Mouse (Mus musculus) intestine, embryonic 16.5 days (tissue): ENCODE measurements at regions not wholly inside any gene's neighbourhood (a gene's known extent, or its start where the extent isn't known, plus 50 kb on each side); places are given as distances from the start of the nearest gene placed in this dataset.

Experiments
- ATAC-seq: fragments of 200-750 bp; cut with Nextera tagmentation; 2 replicates; pipeline ENCODE4 v1.8.0; 2017; ENCODE audit warnings: moderate TSS enrichment, moderate library complexity
- H3K27ac ChIP-seq: fragments of 300-500 bp; sonication (generic); 2 replicates; pipeline ENCODE4 v1.5.1; 2014; ENCODE audit warnings: mild to moderate bottlenecking, low read length
- H3K27me3 ChIP-seq: fragments of 300-500 bp; sonication (generic); replicated peaks from 2 replicates; pipeline ENCODE4 v1.6.1; 2014; ENCODE audit warnings: low read length, control low read depth, mixed read lengths; ENCODE audit not compliant: control insufficient read depth, insufficient read depth
- H3K36me3 ChIP-seq: fragments of 300-500 bp; sonication (generic); 2 replicates; pipeline ENCODE4 v1.6.1; 2014; ENCODE audit warnings: low read length, control low read depth; ENCODE audit not compliant: control insufficient read depth, insufficient read depth
- H3K4me1 ChIP-seq: fragments of 300-500 bp; sonication (generic); 2 replicates; pipeline ENCODE4 v1.6.1; 2014; ENCODE audit warnings: low read length, control low read depth, mixed read lengths; ENCODE audit not compliant: control insufficient read depth, insufficient read depth
- H3K4me2 ChIP-seq: fragments of 300-500 bp; sonication (generic); 2 replicates; pipeline ENCODE4 v1.6.1; 2014; ENCODE audit warnings: low read depth, low read length, control low read depth
- H3K4me3 ChIP-seq: fragments of 300-500 bp; sonication (generic); 2 replicates; pipeline ENCODE4 v1.5.1; 2014; ENCODE audit warnings: mild to moderate bottlenecking, low read length
- H3K9ac ChIP-seq: fragments of 300-500 bp; sonication (generic); 2 replicates; pipeline ENCODE4 v1.6.1; 2014; ENCODE audit warnings: low read depth, low read length
- H3K9me3 ChIP-seq: fragments of 300-500 bp; sonication (generic); 2 replicates; pipeline ENCODE4 v1.6.1; 2016; ENCODE audit warnings: low read length, control low read depth; ENCODE audit not compliant: control insufficient read depth
- WGBS: fragments of 180-500 bp; shearing (Covaris S2); extraction: QIAGEN DNeasy Blood & Tissue Kit; methylation state at CpG from one replicate; pipeline ENCODE4 v1.1.7; 2014; 5-methylcytosine and 5-hydroxymethylcytosine counted together

GRCm38 (mm10) chr3:33388171-33388570 is 245.1 kb upstream of the Pex5l start:
- no peaks in the 10 kb centered on the region for H3K27me3 ChIP-seq
- no peak overlapping the region for H3K4me3 ChIP-seq
- ATAC-seq, result no peak
- H3K9ac ChIP-seq, result no peak overlapping the region
- H3K36me3 ChIP-seq, result no peaks in the 10 kb centered on the region
- 53% methylated on average over 1 of the region's 1 CpGs for WGBS
- no peak overlapping the region for H3K4me2 ChIP-seq
- H3K4me1 ChIP-seq, result no peaks in the 10 kb centered on the region
- H3K27ac ChIP-seq, result no peak overlapping the region
- no peaks in the 10 kb centered on the region for H3K9me3 ChIP-seq

GRCm38 (mm10) chr3:33383622-33384021 is 240.6 kb upstream of the Pex5l start:
- no peaks in the 10 kb centered on the region for H3K36me3 ChIP-seq
- no peak overlapping the region for H3K27ac ChIP-seq
- no peak for ATAC-seq
- H3K9ac ChIP-seq, result no peak overlapping the region
- H3K27me3 ChIP-seq, result no peaks in the 10 kb centered on the region
- H3K4me1 ChIP-seq, result no peaks in the 10 kb centered on the region
- 100% methylated on average over 1 of the region's 1 CpGs for WGBS
- no peak overlapping the region for H3K4me3 ChIP-seq
- H3K4me2 ChIP-seq, result no peak overlapping the region
- H3K9me3 ChIP-seq, result no peaks in the 10 kb centered on the region

- 62% methylated on average over 2 of the region's 2 CpGs for WGBS
Observed at GRCm38 (mm10) chr3:33379604-33380003, 236.6 kb upstream of the Pex5l start.

GRCm38 (mm10) chr3:33375161-33375560 is 232.1 kb upstream of the Pex5l start:
- H3K9me3 ChIP-seq, result no peaks in the 10 kb centered on the region
- H3K9ac ChIP-seq, result no peak overlapping the region
- no peak overlapping the region for H3K4me3 ChIP-seq
- ATAC-seq, result no peak
- H3K27ac ChIP-seq, result no peak overlapping the region
- H3K36me3 ChIP-seq, result no peaks in the 10 kb centered on the region
- no peak overlapping the region for H3K4me2 ChIP-seq
- 80% methylated on average over 3 of the region's 3 CpGs for WGBS
- no peaks in the 10 kb centered on the region for H3K4me1 ChIP-seq
- no peaks in the 10 kb centered on the region for H3K27me3 ChIP-seq

More at GRCm38 (mm10) chr3:33379604-33380003, 236.6 kb upstream of the Pex5l start:
- Histone ChIP-seq H3K27me3 (no peaks in the 10 kb centered on the region), H3K4me3 (no peak overlapping the region), H3K36me3 (no peaks in the 10 kb centered on the region), H3K4me2 (no peak overlapping the region), H3K4me1 (no peaks in the 10 kb centered on the region), H3K9ac (no peak overlapping the region), H3K27ac (no peak overlapping the region), H3K9me3 (no peaks in the 10 kb centered on the region)
- no peak for ATAC-seq

- no peaks in the 10 kb centered on the region for H3K9me3 ChIP-seq
- H3K36me3 ChIP-seq, result no peaks in the 10 kb centered on the region
- H3K27ac ChIP-seq, result no peak overlapping the region
- no peak overlapping the region for H3K9ac ChIP-seq
- H3K4me2 ChIP-seq, result no peak overlapping the region
- no peak for ATAC-seq
- no peak overlapping the region for H3K4me3 ChIP-seq
- 80% methylated on average over 1 of the region's 1 CpGs for WGBS
- H3K4me1 ChIP-seq, result no peaks in the 10 kb centered on the region
- H3K27me3 ChIP-seq, result no peaks in the 10 kb centered on the region
Observed at GRCm38 (mm10) chr3:33372806-33373205, 229.8 kb upstream of the Pex5l start.

- Histone ChIP-seq H3K27ac (no peak overlapping the region), H3K27me3 (no peaks in the 10 kb centered on the region), H3K4me2 (no peak overlapping the region), H3K4me3 (no peak overlapping the region), H3K4me1 (no peaks in the 10 kb centered on the region), H3K36me3 (no peaks in the 10 kb centered on the region), H3K9ac (no peak overlapping the region), H3K9me3 (no peaks in the 10 kb centered on the region)
- ATAC-seq, result no peak
- WGBS, result 97% methylated on average over 1 of the region's 1 CpGs
Observed at GRCm38 (mm10) chr3:33363521-33363920, 220.5 kb upstream of the Pex5l start.

GRCm38 (mm10) chr3:33360030-33360429 is 217.0 kb upstream of the Pex5l start:
- no peak overlapping the region for H3K9ac ChIP-seq

GRCm38 (mm10) chr3:33353860-33354259 is 210.8 kb upstream of the Pex5l start:
- Histone ChIP-seq H3K36me3 (no peaks in the 10 kb centered on the region), H3K9me3 (no peaks in the 10 kb centered on the region), H3K27me3 (no peaks in the 10 kb centered on the region), H3K4me1 (no peaks in the 10 kb centered on the region), H3K27ac (no peak overlapping the region), H3K4me3 (no peak overlapping the region), H3K9ac (no peak overlapping the region), H3K4me2 (no peak overlapping the region)
- ATAC-seq, result 0 out of 2 replicates have a peak, but pooled peaks have one; percentile 7
- WGBS, result 63% methylated on average over 2 of the region's 2 CpGs

More at GRCm38 (mm10) chr3:33360030-33360429, 217.0 kb upstream of the Pex5l start:
- Histone ChIP-seq H3K9me3 (no peaks in the 10 kb centered on the region), H3K4me2 (no peak overlapping the region), H3K4me3 (no peak overlapping the region), H3K36me3 (no peaks in the 10 kb centered on the region), H3K27ac (no peak overlapping the region), H3K4me1 (no peaks in the 10 kb centered on the region), H3K27me3 (no peaks in the 10 kb centered on the region)
- 88% methylated on average over 2 of the region's 2 CpGs for WGBS
- no peak for ATAC-seq

GRCm38 (mm10) chr3:33350986-33351385 is 207.9 kb upstream of the Pex5l start:
- no peaks in the 10 kb centered on the region for H3K4me1 ChIP-seq
- no peak overlapping the region for H3K27ac ChIP-seq
- H3K27me3 ChIP-seq, result no peaks in the 10 kb centered on the region
- no peak for ATAC-seq
- WGBS, result 47% methylated on average over 6 of the region's 6 CpGs
- H3K9me3 ChIP-seq, result no peaks in the 10 kb centered on the region
- no peak overlapping the region for H3K4me3 ChIP-seq
- H3K36me3 ChIP-seq, result no peaks in the 10 kb centered on the region
- no peak overlapping the region for H3K4me2 ChIP-seq
- H3K9ac ChIP-seq, result no peak overlapping the region

GRCm38 (mm10) chr3:33334056-33334455 is 191.0 kb upstream of the Pex5l start:
- H3K27me3 ChIP-seq, result no peaks in the 10 kb centered on the region
- no peak overlapping the region for H3K27ac ChIP-seq
- H3K9ac ChIP-seq, result no peak overlapping the region
- 90% methylated on average over 3 of the region's 3 CpGs for WGBS
- no peak overlapping the region for H3K4me2 ChIP-seq
- ATAC-seq, result no peak
- H3K36me3 ChIP-seq, result no peaks in the 10 kb centered on the region
- H3K9me3 ChIP-seq, result no peaks in the 10 kb centered on the region
- H3K4me3 ChIP-seq, result no peak overlapping the region
- no peaks in the 10 kb centered on the region for H3K4me1 ChIP-seq
